Mouse (Mus musculus) G1E (cell line): ENCODE results near the gene Serhl. TPM values are rescaled to one million over a fixed set of nuclear protein-coding genes. Genes with fewer than 3 reads are reported as not detected.
A peak's percentile ranks its signal among the peaks of the same experiment; 100 is the strongest.
"Not testable (repeated sequence)": the region's sequence is repeated elsewhere in the genome, so short reads cannot be mapped to it uniquely, and the experiment has no call there.

ENCODE experiments used
- ATAC-seq: 2 replicates; pipeline ENCODE4 v1.8.0; 2016; ENCODE audit warnings: mild to moderate bottlenecking; ENCODE audit not compliant: insufficient number of reproducible peaks, poor library complexity, low FRiP score, severe bottlenecking; ENCODE audit errors: extremely low read depth
- DNase-seq: peaks from one replicate; pipeline ENCODE4 v3.0.0; 2012; ENCODE audit warnings: low spot score
- H3K27me3 ChIP-seq: 2 replicates; pipeline ENCODE4 v1.6.1; 2012; ENCODE audit warnings: mild to moderate bottlenecking, low read length, inconsistent platforms; ENCODE audit not compliant: insufficient read depth
- H3K36me3 ChIP-seq: replicated peaks from 2 replicates; pipeline ENCODE3; 2012; ENCODE audit warnings: mild to moderate bottlenecking, inconsistent platforms
- H3K4me1 ChIP-seq: 2 replicates; pipeline ENCODE4 v1.6.1; 2012; ENCODE audit warnings: low read depth, low read length, inconsistent platforms, mixed read lengths; ENCODE audit not compliant: insufficient read depth
- H3K4me3 ChIP-seq: 2 replicates; pipeline ENCODE4 v1.5.1; 2012; ENCODE audit warnings: low read depth, mild to moderate bottlenecking, inconsistent platforms, low read length, moderate library complexity, mixed read lengths
- H3K9me3 ChIP-seq: replicated peaks from 2 replicates; pipeline ENCODE4 v1.6.1; 2012; ENCODE audit warnings: inconsistent platforms
- CTCF ChIP-seq: IDR thresholded peaks from 2 replicates; pipeline ENCODE4 v1.5.1; 2012; ENCODE audit warnings: low read depth, low read length, inconsistent platforms, mixed read lengths
- GATA1 ChIP-seq: IDR thresholded peaks from 2 replicates; pipeline ENCODE4 v1.6.1; 2012; ENCODE audit warnings: borderline replicate concordance, low read length, inconsistent platforms, mixed read lengths
- GATA2 ChIP-seq: IDR thresholded peaks from 2 replicates; pipeline ENCODE4 v1.6.1; 2012; ENCODE audit warnings: low read depth, low read length, inconsistent platforms, borderline replicate concordance
- POLR2AphosphoS5 ChIP-seq: IDR thresholded peaks from 2 replicates; pipeline ENCODE4 v1.6.1; 2012; ENCODE audit warnings: low read depth, low read length, inconsistent platforms; ENCODE audit not compliant: insufficient replicate concordance
- TAL1 ChIP-seq: conservative IDR thresholded peaks from 2 replicates; pipeline ENCODE4 v1.6.1; 2012; ENCODE audit warnings: low read depth, low read length, inconsistent platforms, mixed read lengths
- polyA plus RNA-seq: library from polyadenylated mRNA; stranded (reverse); fragments of >175 nt; gene quantifications from 2 replicates; pipeline ENCODE4 v1.2.3, GENCODE M21; 2012
- total RNA-seq, 2 experiments: library from RNA; stranded (forward) in 1 of 2; stranded (reverse) in 1 of 2; fragments of 200-1000 nt in 1 of 2; fragments of >200 nt in 1 of 2; fragmentation: Nextera tagmentation in 1 of 2; gene quantifications; 2 replicates each; pipeline ENCODE4 v1.2.3; 2014 to 2017

Gene Serhl
- total and polyA plus RNA-seq, 3 experiments, result 3.1 to 40.5 (median 29.5) TPM

DNA sequence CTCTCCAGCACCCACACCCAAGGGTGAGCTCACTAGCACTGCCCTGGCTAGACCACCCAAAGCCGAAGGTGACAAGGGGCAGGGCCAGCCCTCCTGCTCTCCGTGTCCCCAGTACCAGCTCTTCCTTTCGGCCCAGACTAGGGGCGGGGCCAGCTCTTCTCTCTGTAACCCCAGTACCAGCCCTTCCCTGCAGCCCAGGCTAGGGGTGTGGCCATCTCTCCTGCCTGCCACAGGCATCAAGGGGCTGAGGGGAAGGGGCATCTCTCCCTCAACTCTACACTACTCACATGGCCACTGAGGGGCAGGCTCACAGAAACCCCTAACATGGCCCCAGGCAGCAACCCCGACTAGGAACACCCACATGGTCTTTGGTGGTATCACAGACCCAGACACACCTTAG lies 27.6 kb upstream of the Serhl start:
- DNase-seq (no peak), ATAC-seq (no peak)
- Histone ChIP-seq H3K9me3 (no peaks in the 10 kb centered on the region), H3K36me3 (no peaks in the 10 kb centered on the region), H3K4me1 (no peaks in the 10 kb centered on the region), H3K4me3 (no peak overlapping the region), H3K27me3 (peaks cover 10% of the 10 kb centered on the region; the same call in 1 of the 2 replicates)
- TF ChIP-seq CTCF, result no peak
- TF ChIP-seq POLR2AphosphoS5, result no peak
- TF ChIP-seq GATA1, result no peak
- TF ChIP-seq TAL1, result no peak
- no peak for TF ChIP-seq GATA2

GRCm38 (mm10) chr15:83062582-83062981 lies 26.7 kb upstream of the Serhl start:
- not testable (repeated sequence) for H3K4me3 ChIP-seq, H3K4me1 ChIP-seq, ATAC-seq, H3K9me3 ChIP-seq, H3K36me3 ChIP-seq, DNase-seq, H3K27me3 ChIP-seq

DNA sequence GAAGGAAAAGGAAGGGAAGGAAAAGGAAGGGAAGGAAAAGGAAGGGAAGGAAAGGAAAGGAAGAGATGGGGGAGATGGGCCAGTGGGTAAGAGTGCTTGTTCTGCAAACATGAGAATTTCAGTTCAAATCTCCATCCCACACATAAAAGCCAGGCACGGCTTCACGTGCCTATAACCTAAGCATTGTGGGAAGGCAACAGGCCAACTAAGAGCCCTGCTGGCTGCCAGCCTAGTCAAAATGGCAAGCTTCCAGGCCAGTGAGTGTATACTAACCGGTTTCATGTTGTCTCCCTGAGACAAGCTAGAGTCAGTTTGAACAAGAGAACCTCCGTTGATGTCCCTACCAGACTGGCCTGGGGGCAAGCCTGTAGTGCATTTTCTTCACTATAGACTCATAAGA lies 23.8 kb upstream of the Serhl start:
- Histone ChIP-seq H3K4me1 (no peaks in the 10 kb centered on the region), H3K4me3 (no peak overlapping the region), H3K9me3 (no peaks in the 10 kb centered on the region), H3K36me3 (no peaks in the 10 kb centered on the region), H3K27me3 (peaks cover 7% of the 10 kb centered on the region)
- TF ChIP-seq POLR2AphosphoS5, result no peak
- no peak for TF ChIP-seq GATA2
- DNase-seq, result no peak
- ATAC-seq, result no peak

DNA sequence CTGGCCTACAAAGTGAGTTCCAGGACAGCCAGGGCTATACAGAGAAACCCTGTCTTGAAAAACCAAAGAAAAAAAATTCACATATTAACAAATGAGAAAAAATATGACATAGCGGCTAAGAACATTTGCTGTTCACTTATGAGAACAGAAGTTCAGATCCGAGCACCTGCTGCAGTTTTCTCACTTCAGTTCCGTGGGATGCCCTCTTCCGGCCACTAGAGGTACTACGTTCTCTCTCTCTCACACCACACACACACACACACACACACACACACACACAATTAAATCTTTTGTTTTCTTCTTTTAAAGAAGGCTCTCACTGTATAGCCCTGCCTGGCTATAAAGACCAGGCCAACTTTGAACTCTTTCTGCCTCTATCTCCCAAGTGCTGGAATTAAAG lies 21.0 kb upstream of the Serhl start:
- Histone ChIP-seq H3K4me3 (no peak overlapping the region), H3K27me3 (peaks cover 4% of the 10 kb centered on the region), H3K9me3 (no peaks in the 10 kb centered on the region), H3K36me3 (no peaks in the 10 kb centered on the region), H3K4me1 (no peaks in the 10 kb centered on the region)
- no peak for ATAC-seq
- no peak for DNase-seq
- no peak for TF ChIP-seq TAL1
- TF ChIP-seq CTCF, result no peak
- TF ChIP-seq GATA1, result no peak
- no peak for TF ChIP-seq GATA2
- TF ChIP-seq POLR2AphosphoS5, result no peak

DNA sequence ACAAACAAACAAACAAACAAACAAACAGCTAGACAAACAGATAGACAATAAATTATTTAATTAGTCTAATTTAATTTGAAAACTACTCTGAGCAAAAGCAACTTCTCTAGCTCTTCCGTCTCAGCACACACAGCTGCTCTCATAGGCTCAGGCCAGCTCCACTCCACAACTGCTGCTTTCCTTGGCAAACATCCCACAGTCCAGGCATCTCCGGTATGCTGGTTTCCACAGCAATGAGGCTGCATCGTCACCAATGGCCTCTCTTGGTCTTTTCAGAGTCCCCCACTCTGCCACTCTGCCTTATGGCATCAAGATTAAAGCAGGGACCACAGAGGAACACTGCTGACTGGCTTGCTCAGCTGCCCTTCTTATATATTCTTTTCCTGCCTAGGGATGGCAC lies 18.4 kb upstream of the Serhl start:
- ATAC-seq, result no peak
- H3K4me3 ChIP-seq, result no peak overlapping the region
- no peak for TF ChIP-seq GATA2
- no peak for TF ChIP-seq GATA1
- no peak for TF ChIP-seq TAL1
- no peak for TF ChIP-seq CTCF
- no peak for TF ChIP-seq POLR2AphosphoS5
- DNase-seq, result no peak
- peaks cover 6% of the 10 kb centered on the region for H3K27me3 ChIP-seq
- H3K36me3 ChIP-seq, result no peaks in the 10 kb centered on the region
- H3K4me1 ChIP-seq, result no peaks in the 10 kb centered on the region
- no peaks in the 10 kb centered on the region for H3K9me3 ChIP-seq

DNA sequence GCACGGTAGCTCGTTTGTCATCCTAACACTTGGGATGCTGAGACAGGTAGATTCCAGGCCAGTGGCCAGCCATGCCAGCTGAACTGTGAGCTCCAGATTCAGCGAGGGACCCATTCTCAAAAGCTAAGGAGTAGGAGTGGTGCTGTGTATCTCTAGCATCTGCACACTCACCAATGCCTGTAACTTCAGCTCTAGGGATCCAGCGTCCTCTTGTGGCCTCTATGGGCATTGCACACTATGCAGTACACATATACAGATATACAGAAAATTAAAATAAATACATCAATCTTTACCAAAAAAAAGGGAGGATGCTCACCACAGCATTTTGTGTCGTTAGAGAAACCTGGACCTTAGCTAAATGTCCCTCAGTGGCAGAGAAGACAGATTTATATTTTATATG lies 17.6 kb upstream of the Serhl start:
- 0 out of 2 replicates have a peak, but pooled peaks have one; percentile 6 for TF ChIP-seq CTCF
- TF ChIP-seq POLR2AphosphoS5, result no peak
- Histone ChIP-seq H3K27me3 (peaks cover 13% of the 10 kb centered on the region), H3K4me1 (no peaks in the 10 kb centered on the region), H3K36me3 (no peaks in the 10 kb centered on the region), H3K9me3 (no peaks in the 10 kb centered on the region), H3K4me3 (no peak overlapping the region)
- ATAC-seq (no peak), DNase-seq (no peak)

DNA sequence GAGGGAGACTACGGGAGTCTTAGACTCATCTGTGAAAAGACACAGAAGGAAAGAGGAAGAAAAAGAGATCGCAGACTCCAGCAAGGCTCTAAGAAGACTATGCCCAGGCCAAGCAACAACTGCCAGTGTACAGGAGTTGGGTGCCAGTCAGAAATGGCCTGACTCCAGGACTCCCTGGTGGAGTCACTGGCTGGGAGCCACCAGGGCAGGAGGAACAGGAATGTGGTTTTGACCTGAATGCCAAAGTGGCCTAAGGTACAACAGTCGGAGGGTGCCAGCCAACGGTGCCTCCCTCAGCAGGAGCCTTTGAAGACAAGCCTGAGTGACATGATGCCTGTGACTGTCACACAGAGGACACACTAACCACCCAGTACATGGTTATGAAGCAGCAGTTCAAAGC lies 15.1 kb upstream of the Serhl start:
- ATAC-seq, result no peak
- no peaks in the 10 kb centered on the region for H3K36me3 ChIP-seq
- no peak overlapping the region for H3K4me3 ChIP-seq
- no peak for DNase-seq
- no peaks in the 10 kb centered on the region for H3K4me1 ChIP-seq
- H3K9me3 ChIP-seq, result no peaks in the 10 kb centered on the region
- peaks cover 26% of the 10 kb centered on the region for H3K27me3 ChIP-seq
- TF ChIP-seq GATA2 (no peak), POLR2AphosphoS5 (no peak), CTCF (no peak), TAL1 (no peak), GATA1 (no peak)
